Mouse (Mus musculus) heart, adult 2 months (tissue): ENCODE results near the gene Spred1. TPM values are rescaled to one million over a fixed set of nuclear protein-coding genes. Genes with fewer than 3 reads are reported as not detected.

ENCODE experiments used
- DNase-seq, 2 experiments: peaks; one replicate each; pipeline ENCODE4 v3.0.0; 2021
- H3K27ac ChIP-seq: fragments of 200-600 bp; 2 replicates; pipeline ENCODE4 v1.8.1; 2022
- H3K27me3 ChIP-seq: fragments of 200-500 bp; 2 replicates; pipeline ENCODE4 v1.6.1; 2012; ENCODE audit warnings: mild to moderate bottlenecking, low read length, inconsistent platforms, mixed read lengths; ENCODE audit not compliant: control insufficient read depth, insufficient read depth
- H3K36me3 ChIP-seq: fragments of 200-500 bp; 2 replicates; pipeline ENCODE4 v1.6.1; 2012; ENCODE audit warnings: low read length, inconsistent platforms; ENCODE audit not compliant: control insufficient read depth, insufficient read depth
- H3K4me1 ChIP-seq: fragments of 200-500 bp; 2 replicates; pipeline ENCODE4 v1.6.1; 2011; ENCODE audit warnings: low read length; ENCODE audit not compliant: control insufficient read depth, insufficient read depth
- H3K4me3 ChIP-seq: fragments of 200-600 bp; 2 replicates; pipeline ENCODE4 v1.8.1; 2022
- H3K79me2 ChIP-seq: fragments of 200-500 bp; replicated peaks from 2 replicates; pipeline ENCODE4 v1.6.1; 2012; ENCODE audit warnings: mild to moderate bottlenecking, inconsistent platforms, low read length, moderate library complexity, mixed read lengths; ENCODE audit not compliant: control insufficient read depth, insufficient read depth
- H3K9ac ChIP-seq: fragments of 200-500 bp; 2 replicates; pipeline ENCODE4 v1.6.1; 2012; ENCODE audit warnings: low read depth, mild to moderate bottlenecking, control low read depth, inconsistent platforms, low read length, mixed read lengths
- CTCF ChIP-seq: fragments of 200-600 bp; IDR thresholded peaks from 2 replicates; pipeline ENCODE4 v1.8.1; 2022; ENCODE audit warnings: antibody characterized with exemption, mild to moderate bottlenecking, moderate library complexity
- EP300 ChIP-seq: fragments of 200-500 bp; IDR thresholded peaks from 2 replicates; pipeline ENCODE4 v1.6.1; 2011; ENCODE audit warnings: low read depth, low read length, control low read depth; ENCODE audit not compliant: insufficient read depth
- POLR2A ChIP-seq: fragments of 200-500 bp; IDR thresholded peaks from 2 replicates; pipeline ENCODE4 v1.6.1; 2011; ENCODE audit warnings: mild to moderate bottlenecking, low read depth, low read length, control low read depth; ENCODE audit not compliant: insufficient read depth
- WGBS: fragments of 180-500 bp; shearing (Covaris S2); methylation state at CpG from one replicate; pipeline ENCODE4 v1.1.7; 2018; 5-methylcytosine and 5-hydroxymethylcytosine counted together
- intact Hi-C: fragments of 180-260 bp; cut with DNase I; formaldehyde crosslinking; loops from one replicate; pipeline ENCODE4 v1.15.1; 2025
- polyA plus RNA-seq: library from polyadenylated mRNA; depleted of rRNA; stranded (reverse); fragments of >200 nt; gene quantifications from 2 replicates; pipeline ENCODE4 v1.2.3, GENCODE M21; 2012
- total RNA-seq, 2 experiments: library from RNA; stranded (reverse); gene quantifications; 2 replicates each; pipeline ENCODE4 v1.2.3; 2021

The Spred1 gene
- total and polyA plus RNA-seq, 3 experiments: 3.7 to 15.6 (median 14.0) TPM

GRCm38 (mm10) chr2:117139977-117140376, 18.8 kb downstream of the Spred1 start:
- TF ChIP-seq CTCF (no peak), POLR2A (no peak), EP300 (no peak)
- Histone ChIP-seq H3K9ac (no peak overlapping the region), H3K4me3 (no peak overlapping the region), H3K79me2 (peaks cover 6% of the 10 kb centered on the region), H3K36me3 (peaks cover 24% of the 10 kb centered on the region), H3K27ac (no peak overlapping the region), H3K27me3 (no peaks in the 10 kb centered on the region), H3K4me1 (peaks cover 15% of the 10 kb centered on the region)
- WGBS: 80% methylated on average over 1 of the region's 1 CpGs
- DNase-seq: no peak
- intact Hi-C loops: no loop called here

GRCm38 (mm10) chr2:117143106-117143505, 21.9 kb downstream of the Spred1 start:
- Histone ChIP-seq H3K9ac (no peak overlapping the region), H3K79me2 (peaks cover 6% of the 10 kb centered on the region), H3K36me3 (peaks cover 27% of the 10 kb centered on the region), H3K27ac (no peak overlapping the region), H3K27me3 (no peaks in the 10 kb centered on the region), H3K4me3 (no peak overlapping the region), H3K4me1 (peaks cover 12% of the 10 kb centered on the region)
- TF ChIP-seq EP300 (no peak), POLR2A (no peak), CTCF (no peak)
- no peak for DNase-seq
- intact Hi-C loops: no loop called here
- WGBS: 72% methylated on average over 4 of the region's 4 CpGs

GRCm38 (mm10) chr2:117146026-117146425, 24.9 kb downstream of the Spred1 start:
- Histone ChIP-seq H3K9ac (no peak overlapping the region), H3K4me3 (no peak overlapping the region), H3K4me1 (peaks cover 10% of the 10 kb centered on the region), H3K36me3 (peaks cover 15% of the 10 kb centered on the region), H3K27ac (no peak overlapping the region), H3K79me2 (peaks cover 8% of the 10 kb centered on the region), H3K27me3 (no peaks in the 10 kb centered on the region)
- no peak for DNase-seq
- WGBS: 83% methylated on average over 2 of the region's 2 CpGs
- intact Hi-C loops: no loop called here
- TF ChIP-seq EP300: no peak
- TF ChIP-seq POLR2A: no peak
- no peak for TF ChIP-seq CTCF

GRCm38 (mm10) chr2:117146617-117147016, 25.4 kb downstream of the Spred1 start:
- TF ChIP-seq POLR2A (no peak), EP300 (no peak), CTCF (no peak)
- peaks cover 8% of the 10 kb centered on the region for H3K79me2 ChIP-seq
- peaks cover 10% of the 10 kb centered on the region for H3K4me1 ChIP-seq
- 66% methylated on average over 3 of the region's 3 CpGs for WGBS
- peaks cover 13% of the 10 kb centered on the region for H3K36me3 ChIP-seq
- H3K4me3 ChIP-seq: no peak overlapping the region
- H3K27ac ChIP-seq: no peak overlapping the region
- no peak overlapping the region for H3K9ac ChIP-seq
- H3K27me3 ChIP-seq: no peaks in the 10 kb centered on the region
- intact Hi-C loops: no loop called here
- no peak for DNase-seq

GRCm38 (mm10) chr2:117152161-117152560, 31.0 kb downstream of the Spred1 start:
- H3K79me2 ChIP-seq: peaks cover 7% of the 10 kb centered on the region
- peaks cover 6% of the 10 kb centered on the region for H3K4me1 ChIP-seq
- intact Hi-C loops: no loop called here
- H3K27me3 ChIP-seq: no peaks in the 10 kb centered on the region
- DNase-seq: no peak
- H3K9ac ChIP-seq: no peak overlapping the region
- TF ChIP-seq POLR2A (no peak), EP300 (no peak), CTCF (no peak)
- H3K27ac ChIP-seq: no peak overlapping the region
- peaks cover 13% of the 10 kb centered on the region for H3K36me3 ChIP-seq
- H3K4me3 ChIP-seq: no peak overlapping the region

GRCm38 (mm10) chr2:117168379-117168778, 47.2 kb downstream of the Spred1 start:
- WGBS: 81% methylated on average over 2 of the region's 2 CpGs

More at GRCm38 (mm10) chr2:117168379-117168778, 47.2 kb downstream of the Spred1 start:
- H3K9ac ChIP-seq: no peak overlapping the region
- H3K4me3 ChIP-seq: no peak overlapping the region
- H3K4me1 ChIP-seq: no peaks in the 10 kb centered on the region; the same call in none of the 2 replicates
- TF ChIP-seq EP300: no peak
- no peak for TF ChIP-seq CTCF
- TF ChIP-seq POLR2A: no peak
- H3K27me3 ChIP-seq: no peaks in the 10 kb centered on the region
- intact Hi-C loops: no loop called here
- H3K36me3 ChIP-seq: peaks cover 18% of the 10 kb centered on the region
- no peaks in the 10 kb centered on the region for H3K79me2 ChIP-seq
- DNase-seq: no peak
- no peak overlapping the region for H3K27ac ChIP-seq
